Mouse (Mus musculus): Measurements from ENCODE around the gene Luc7l2. TPM values are rescaled to one million over a fixed set of nuclear protein-coding genes. Genes with fewer than 3 reads are reported as not detected.

Luc7l2 gene
- 17.4 and 19.3 TPM in 2 replicates for polyA plus RNA-seq (2012; rRNA removed)

GRCm38 (mm10) chr6:38551062-38551988 is at the start of gene Luc7l2:
Gene Luc7l2, plus strand, starts transcription at chr6:38551334.

GRCm38 (mm10) chr6:38533428-38534405 is 17.4 kb upstream of the Luc7l2 start, which contains the start of gene Fmc1:
Gene Fmc1, plus strand, starts transcription at chr6:38533502.

GRCm38 (mm10) chr6:38636852-38637618 is 85.9 kb downstream of the Luc7l2 start, which contains the start of gene Klrg2:
Gene Klrg2, minus strand, starts transcription at chr6:38637242.

Other genes starting within 250 kb of the Luc7l2 start
- 24.5 and 26.5 TPM in 2 replicates for gene Zc3hav1, start 196.7 kb upstream of the Luc7l2 start, polyA plus RNA-seq (2012; rRNA removed)
- 0.36 and 0.43 TPM in 2 replicates for gene Ttc26, start 169.9 kb upstream of the Luc7l2 start, polyA plus RNA-seq (2012; rRNA removed)
- 4.0 and 4.3 TPM in 2 replicates for gene Ubn2, start 117.4 kb upstream of the Luc7l2 start, polyA plus RNA-seq (2012; rRNA removed)
- gene Fmc1, start 17.8 kb upstream of the Luc7l2 start, polyA plus RNA-seq (2012; rRNA removed), result 305 and 420 TPM in 2 replicates
- 1.0 and 1.2 TPM in 2 replicates for gene Klrg2, start 85.9 kb downstream of the Luc7l2 start, polyA plus RNA-seq (2012; rRNA removed)
- 0.52 TPM in 2 replicates for gene Clec2l, start 111.7 kb downstream of the Luc7l2 start, polyA plus RNA-seq (2012; rRNA removed)

All from colon, adult 2 months (tissue).